Mouse (Mus musculus) lung, adult 18-20 months (tissue): ENCODE measurements at regions not wholly inside any gene's neighbourhood (a gene's known extent, or its start where the extent isn't known, plus 50 kb on each side); places are given as distances from the start of the nearest gene placed in this dataset.

Experiments used
- DNase-seq, 2 experiments: peaks; one replicate each; pipeline ENCODE4 v3.0.0; 2022; ENCODE audit warnings: mixed read lengths in 2 of 2

DNA sequence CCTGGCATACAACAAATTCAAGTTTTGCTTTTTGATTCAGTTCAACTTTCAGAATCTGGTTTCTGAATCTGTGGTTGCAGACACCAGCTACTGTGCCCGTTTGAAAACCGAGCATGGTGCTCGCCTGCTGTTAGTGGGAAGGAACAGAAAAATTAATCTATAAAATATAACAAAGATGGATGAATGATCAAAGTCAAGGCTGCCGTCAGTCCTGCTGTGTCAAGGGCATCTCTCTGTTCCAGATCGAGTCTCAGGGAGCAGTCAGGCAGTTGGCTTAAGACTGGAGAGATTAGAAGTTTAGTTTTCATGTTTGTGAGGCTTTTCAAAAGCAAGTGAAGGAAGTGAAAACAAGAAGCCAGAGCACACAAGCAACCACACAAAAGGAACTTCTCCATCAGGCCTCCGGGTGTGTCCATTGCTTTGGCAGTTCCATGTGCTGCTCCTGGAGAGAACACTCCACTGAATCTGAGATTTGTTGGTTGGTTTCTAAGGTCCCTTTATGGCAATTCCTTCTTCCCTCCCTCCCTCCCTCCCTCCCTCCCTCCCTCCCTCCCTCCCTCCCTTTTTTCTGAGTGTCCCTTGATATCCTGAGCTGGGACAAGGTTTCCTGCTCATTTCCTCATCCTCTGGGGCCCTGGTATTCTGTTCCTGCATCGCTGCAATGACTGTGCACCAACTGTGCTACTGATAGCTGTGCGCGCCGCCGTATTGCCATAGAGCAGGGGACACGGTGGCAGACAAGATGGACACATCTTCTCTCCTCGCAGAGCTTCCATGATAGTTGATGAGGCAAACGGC, 145.4 kb upstream of the Serp2 start:
- DNase-seq = no peak

DNA sequence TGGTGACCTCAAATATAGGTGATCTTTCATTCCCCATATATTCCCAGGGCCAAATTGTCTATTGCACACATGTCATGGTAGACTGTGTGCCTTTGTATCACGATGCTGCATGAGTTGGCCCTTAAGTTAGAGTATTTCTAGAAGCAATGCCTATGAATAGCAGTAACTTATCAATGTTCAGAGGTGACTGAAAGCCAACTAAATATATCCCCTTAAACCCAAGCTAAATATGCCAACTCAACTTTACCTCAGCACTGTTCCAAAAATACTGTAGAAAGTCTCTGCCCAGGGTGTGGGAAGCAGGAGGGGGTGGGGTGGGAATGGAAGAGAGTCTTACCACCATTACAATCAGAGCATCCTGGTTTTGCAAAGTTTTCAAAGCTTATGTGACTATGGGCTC, 144.6 kb upstream of the Serp2 start:
- no peak for DNase-seq

- no peak for DNase-seq
Measured at GRCm38 (mm10) chr14:76700796-76701195, 144.1 kb upstream of the Serp2 start.

GRCm38 (mm10) chr14:76700190-76700589, 143.5 kb upstream of the Serp2 start:
- DNase-seq = no peak

DNA sequence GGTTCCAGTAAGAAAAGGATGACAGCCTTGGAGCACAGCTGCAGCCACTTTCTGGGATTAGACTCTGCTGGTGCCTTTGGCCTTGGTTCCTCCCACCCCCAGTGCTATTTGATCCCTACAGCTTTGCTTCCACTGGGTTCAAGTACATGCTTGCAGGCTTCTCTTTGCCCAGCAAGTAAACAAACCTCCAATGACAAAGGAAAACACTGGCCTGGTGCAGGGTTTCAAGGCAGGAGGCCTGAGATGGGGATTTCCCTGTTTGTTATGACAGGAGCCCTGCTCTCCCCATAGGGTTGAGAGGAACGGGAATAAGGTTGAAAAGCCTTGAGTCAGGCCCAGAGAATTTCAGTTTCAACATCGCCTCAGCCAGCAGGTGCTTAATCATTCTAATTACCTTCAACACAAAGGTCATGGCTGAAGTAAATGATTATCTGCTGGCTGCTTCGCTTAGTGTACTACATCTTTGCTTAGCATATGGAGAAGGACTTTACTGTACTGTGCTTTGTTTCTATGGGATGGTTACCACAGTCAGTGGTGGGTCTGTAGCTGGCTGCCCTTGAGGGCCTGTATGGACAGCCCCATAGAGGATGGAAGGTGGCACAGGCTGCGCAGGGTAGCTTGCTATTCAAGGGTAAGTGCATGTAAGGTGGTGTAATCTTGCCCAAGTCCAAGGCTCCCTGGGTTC, 142.2 kb upstream of the Serp2 start:
- DNase-seq = peak; percentile 58 to 72

GRCm38 (mm10) chr14:76696729-76697128, 140.0 kb upstream of the Serp2 start:
- DNase-seq = no peak

DNA sequence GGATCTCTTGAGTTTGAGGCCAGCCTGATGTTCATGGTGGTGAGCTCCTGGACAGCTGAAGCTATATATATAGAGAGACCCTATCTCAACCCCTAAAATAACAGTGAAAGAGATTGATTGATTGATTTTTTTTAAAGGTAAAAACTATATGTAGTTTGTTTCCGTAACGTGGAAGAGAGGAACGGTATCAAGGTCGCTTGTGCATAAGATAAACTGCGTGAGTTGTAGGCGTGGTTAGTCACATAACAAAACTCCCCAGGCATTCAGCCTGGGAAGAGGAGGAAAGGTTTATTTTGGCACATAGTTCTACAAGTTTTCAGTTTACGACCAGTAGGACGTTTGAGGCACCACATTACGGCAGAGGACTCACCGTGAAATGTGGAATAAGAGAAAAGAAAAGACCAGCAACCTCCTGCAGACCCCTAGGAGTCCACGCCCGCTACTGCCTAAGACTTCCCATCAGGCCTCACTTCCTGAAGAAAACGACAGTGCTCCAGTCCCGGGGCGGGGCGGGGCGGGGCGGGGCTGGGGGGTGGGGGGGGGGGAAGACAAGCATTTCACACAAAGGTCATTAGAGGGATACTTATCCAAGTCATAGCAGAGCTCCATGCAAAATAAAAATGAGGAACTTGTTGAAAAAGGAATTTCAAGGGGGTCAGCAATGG, 139.1 kb upstream of the Serp2 start:
- DNase-seq = no peak

GRCm38 (mm10) chr14:76694894-76695293, 138.2 kb upstream of the Serp2 start:
- DNase-seq = no peak

GRCm38 (mm10) chr14:76693351-76694317, 136.9 kb upstream of the Serp2 start:
- DNase-seq = peak; percentile 44 to 56

DNA sequence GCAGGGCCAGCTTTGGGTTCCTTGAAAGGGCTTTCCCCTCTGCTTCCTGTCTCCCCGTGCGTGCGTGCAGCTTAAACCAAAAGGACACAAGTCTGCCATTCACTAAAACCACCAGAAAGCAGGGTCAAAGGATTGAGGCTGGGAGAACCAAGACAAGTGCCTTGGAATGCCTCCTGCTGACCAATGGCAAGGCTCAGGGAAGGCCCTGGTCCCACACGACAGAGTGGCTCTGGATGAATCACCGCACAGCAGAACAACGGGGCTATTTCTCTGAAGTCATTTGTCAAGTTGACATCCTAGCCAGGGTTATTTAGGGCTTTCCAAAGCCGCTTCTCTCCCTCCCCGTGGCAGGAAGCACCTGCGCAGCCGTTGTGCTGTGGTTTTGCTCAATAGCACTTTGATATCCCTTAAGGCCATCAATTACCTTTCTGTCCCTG, 131.3 kb upstream of the Serp2 start:
- no peak for DNase-seq

GRCm38 (mm10) chr14:76686762-76687453, 130.2 kb upstream of the Serp2 start:
- DNase-seq = no peak

DNA sequence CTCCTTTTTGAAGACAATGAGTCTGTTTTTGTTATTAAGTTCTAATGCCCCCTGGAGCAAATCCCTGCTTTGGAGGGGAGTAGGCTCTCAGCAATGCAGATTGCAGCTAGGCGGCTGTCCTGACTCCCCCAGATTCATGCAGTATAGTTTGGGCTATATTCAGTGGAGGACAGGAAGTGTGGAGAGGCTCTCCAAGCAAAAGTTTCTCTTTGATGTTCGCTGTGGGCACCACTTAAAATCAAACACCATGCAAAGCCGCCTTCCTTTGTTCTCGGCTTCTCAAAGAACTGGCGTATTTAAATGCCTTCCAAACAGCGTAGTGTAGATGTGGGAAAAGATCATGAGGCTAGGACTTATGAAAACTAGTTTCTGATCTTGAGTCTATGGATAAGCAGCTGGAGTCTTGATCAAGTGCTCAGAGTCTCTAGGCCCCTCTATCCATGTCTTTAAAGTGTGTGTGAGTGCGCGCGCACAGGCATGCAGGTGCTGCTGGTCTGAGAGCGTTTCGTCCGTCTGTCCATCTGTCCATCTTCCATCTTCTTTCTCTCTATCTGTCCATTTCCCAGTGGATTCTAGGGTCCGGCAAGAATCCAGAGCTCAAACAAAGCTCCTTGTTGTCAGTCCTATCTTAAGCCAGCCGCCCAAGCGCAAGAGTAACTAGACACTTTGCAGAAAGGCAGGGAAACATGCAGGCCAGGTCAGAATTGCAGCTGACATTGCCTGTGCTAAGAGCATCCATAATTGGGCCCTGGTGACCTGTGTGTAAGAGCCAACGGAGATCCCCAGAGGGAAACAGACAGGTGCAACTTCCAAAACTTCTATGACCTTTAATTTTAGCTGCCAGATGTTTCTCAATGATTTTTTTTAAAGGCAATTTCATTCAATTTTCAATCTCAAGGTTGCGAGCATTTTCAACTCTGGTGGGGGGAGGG, 129.4 kb upstream of the Serp2 start:
- DNase-seq = no peak

DNA sequence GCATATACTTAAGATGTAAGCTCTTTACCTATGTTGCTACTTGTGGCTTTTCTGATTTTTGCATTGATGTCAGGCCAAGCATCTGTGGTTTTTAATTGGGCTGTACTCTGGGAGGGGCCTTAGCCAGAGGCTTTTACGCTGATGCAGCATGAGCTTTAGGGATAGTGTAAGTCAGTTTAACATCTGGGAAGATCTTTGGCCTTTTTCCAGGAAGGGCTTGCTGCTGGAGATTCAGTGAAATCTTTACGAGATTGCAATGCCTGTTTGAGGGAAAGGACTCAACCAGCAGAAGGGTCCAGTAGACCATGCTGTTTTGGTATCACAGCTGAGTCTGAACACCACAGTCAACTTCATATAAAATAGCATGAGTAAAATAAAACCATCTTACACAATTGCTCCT, 127.6 kb upstream of the Serp2 start:
- DNase-seq = no peak

DNA sequence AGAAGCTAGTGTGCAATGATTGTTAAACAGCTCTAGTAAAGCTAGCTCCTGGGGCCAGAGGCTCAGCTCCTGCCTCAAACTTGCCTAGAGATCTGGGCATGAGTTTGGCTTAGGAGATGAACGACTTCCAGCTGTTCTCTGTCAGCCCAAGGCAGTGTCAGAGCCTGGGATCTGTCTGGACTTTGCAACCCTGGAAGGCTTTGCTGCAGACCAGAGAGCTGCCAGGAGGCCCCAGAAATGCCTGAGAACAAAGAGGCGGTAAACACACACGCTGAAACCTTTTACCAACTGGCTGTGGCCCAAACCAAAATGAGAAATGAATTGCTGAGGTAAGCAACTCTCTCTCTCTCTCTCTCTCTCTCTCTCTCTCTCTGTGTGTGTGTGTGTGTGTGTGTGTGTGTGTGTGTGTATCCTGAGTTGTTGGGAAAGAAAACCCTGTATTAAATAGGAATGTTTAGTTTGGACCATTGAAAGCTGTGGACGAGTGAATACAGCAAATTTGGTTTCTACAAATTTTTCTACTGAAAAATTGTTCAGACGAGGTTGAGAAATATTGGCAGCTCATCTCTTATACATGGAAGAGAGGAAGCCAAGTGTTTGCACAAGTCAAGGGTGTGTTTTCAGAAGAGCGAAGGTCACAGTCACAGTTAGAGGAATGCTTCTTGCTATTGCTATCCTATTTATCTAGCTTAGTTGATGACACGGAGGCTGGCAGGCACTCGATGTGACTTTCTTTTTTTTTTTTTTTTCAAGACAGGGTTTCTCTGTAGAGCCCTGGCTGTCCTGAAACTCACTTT, 125.1 kb upstream of the Serp2 start:
- peak; percentile 59 to 75 for DNase-seq

DNA sequence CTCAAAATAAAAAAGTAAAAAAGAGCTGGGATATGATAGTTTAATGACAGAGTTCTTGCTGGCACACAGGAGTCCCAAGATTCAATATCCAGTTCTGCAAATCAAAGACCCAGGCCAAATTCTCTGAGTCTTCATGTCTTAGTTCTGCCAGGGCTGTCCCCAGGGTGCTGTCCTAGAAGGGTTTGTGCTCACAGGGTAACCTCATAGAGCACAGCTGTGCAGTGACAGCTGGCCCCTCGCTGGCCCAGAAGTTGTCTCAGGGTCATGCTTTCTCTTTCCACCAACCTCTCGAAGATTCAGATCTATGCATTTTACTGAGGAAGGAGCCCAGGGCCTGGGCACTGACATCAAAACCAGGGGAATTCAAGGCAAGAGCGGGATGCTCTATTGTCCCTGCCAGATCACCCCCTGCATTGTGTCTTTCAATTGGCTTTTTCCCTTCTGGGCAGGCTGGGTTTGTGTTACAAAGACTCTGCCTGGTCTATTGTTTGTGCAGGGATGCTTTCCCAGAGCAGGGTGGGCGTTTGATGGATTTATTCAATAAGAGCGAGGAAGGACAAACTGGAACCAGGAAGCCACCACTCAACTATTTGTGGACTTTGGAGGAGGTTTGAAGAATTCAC, 121.9 kb upstream of the Serp2 start:
- no peak for DNase-seq

DNA sequence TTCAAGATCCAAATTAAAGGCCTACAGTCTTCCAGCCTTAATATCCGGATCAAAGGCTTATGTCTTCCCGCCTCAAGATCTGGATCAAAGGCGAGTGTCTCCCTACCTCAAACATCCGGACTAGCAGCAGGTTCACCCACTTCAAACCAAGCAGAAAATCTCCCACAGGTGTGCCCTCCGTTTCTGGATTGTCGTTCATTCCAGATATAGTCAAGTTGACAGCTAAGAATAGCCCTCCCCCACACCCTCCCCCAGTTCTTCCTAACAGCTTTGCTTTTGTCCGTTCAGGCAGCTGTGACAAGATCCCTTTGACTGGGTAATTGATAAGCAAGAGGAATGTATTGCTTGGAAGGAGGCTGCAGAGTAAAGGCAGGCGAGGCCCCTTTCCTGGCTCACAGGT, 118.3 kb upstream of the Serp2 start:
- no peak for DNase-seq

DNA sequence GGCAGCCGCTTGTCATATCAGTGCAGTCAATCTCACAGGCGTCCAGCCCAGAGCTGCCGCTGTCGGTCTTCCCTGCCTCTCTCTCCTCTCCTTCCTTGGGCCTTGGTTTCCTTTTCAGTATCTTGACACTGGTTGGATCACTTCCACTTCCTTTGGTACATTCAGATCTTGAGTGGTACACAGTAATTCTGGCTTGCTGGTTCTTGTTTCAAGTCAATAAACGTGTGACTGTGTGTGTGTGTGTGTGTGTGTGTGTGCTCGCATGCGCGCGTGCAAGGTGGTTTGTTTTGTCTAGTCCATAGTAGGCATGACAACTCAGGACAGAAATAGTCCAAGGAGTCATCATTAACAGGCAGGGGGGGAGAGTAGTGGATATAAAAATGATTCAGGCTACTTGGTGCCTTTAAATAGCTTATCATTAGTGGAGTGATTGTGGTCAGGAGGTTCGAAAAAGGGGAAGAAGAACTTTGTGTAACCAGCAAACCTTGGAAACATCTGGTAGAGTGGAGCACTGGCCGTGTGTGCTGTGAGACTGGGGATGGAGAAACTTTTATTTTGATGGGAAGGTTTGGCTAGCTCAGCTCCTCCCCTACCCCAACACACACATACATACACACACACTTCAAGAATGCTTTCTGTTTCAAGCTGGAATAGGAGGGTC, 117.1 kb upstream of the Serp2 start:
- peak; percentile 44 to 67 for DNase-seq

GRCm38 (mm10) chr14:76672899-76673298, 116.2 kb upstream of the Serp2 start:
- no peak for DNase-seq

- no peak for DNase-seq
Measured at GRCm38 (mm10) chr14:76672442-76672841, 115.8 kb upstream of the Serp2 start.
